Comparison of ENCODE assay signal across 8 mouse cellular contexts in genomic region chr15:78983436-78984285, GRCm38 (mm10). TPM values are rescaled to one million over a fixed set of nuclear protein-coding genes. Genes with fewer than 3 reads are reported as not detected.
A peak's percentile ranks its signal among the peaks of the same experiment; 100 is the strongest.
DNase-seq lines count a peak whose midpoint lies in the region; ATAC-seq and TF ChIP-seq lines count a peak whose summit lies in the region.

No protein-coding gene starts in this region.

- in situ Hi-C loops in Patski (cut with MboI; ENCODE audit: low pct_unique_long_range_greater_than_20kb), result no loop called here

- H3K9ac ChIP-seq in embryonic facial prominence, embryonic 14.5 days (ENCODE audit: low read depth, low read length), result peak overlapping the region; percentile 89
- H3K9ac ChIP-seq in heart, embryonic 12.5 days, result peak overlapping the region; percentile 96
- peak overlapping the region; percentile 91 for H3K9ac ChIP-seq in kidney, embryonic 14.5 days (ENCODE audit: low read depth, low read length)

- CTCF ChIA-PET in Patski (lab: Charles Lee), result interaction anchor here (0.9 kb wide), 1 partner anchor 81 kb away, joined by 3 read pairs; no protein-coding TSS in a partner anchor

- peaks cover 5% of the 10 kb centered on the region for H3K36me3 ChIP-seq in embryonic facial prominence, embryonic 14.5 days (ENCODE audit: control insufficient read depth, insufficient read depth, low read length)
- H3K36me3 ChIP-seq in heart, embryonic 12.5 days, result peaks cover 13% of the 10 kb centered on the region
- H3K36me3 ChIP-seq in kidney, embryonic 14.5 days (ENCODE audit: control insufficient read depth, insufficient read depth, low read length), result peaks cover 12% of the 10 kb centered on the region; the same call in 1 of the 2 replicates

- peak overlapping the region; percentile 89 for H3K27ac ChIP-seq in embryonic facial prominence, embryonic 14.5 days (replicated peaks; ENCODE audit: low read depth, low read length)
- H3K27ac ChIP-seq in heart, embryonic 12.5 days (ENCODE audit: poor library complexity, severe bottlenecking), result peak overlapping the region; percentile 92
- H3K27ac ChIP-seq in kidney, embryonic 14.5 days (ENCODE audit: low read depth, low read length), result peak overlapping the region; percentile 97

- DNase-seq in CD4-positive helper T cell, adult 2 months (ENCODE audit: low read depth, low spot score), result peak; percentile 86
- no peak for DNase-seq in Patski (ENCODE audit: low read depth, low spot score)
- DNase-seq in embryonic facial prominence, embryonic 14.5 days (ENCODE audit: low spot score), result peak; percentile 89
- peak; percentile 56 for DNase-seq in lung, postnatal 14 days
- peak; percentile 71 for DNase-seq in retina, postnatal 1 day
- DNase-seq in layer of hippocampus, postnatal 10 days (ENCODE audit: low spot score in 2 of 2), result no peak

- no peaks in the 10 kb centered on the region for H3K9me3 ChIP-seq in embryonic facial prominence, embryonic 14.5 days (ENCODE audit: control insufficient read depth, low read length)
- no peaks in the 10 kb centered on the region for H3K9me3 ChIP-seq in heart, embryonic 12.5 days (replicated peaks)
- no peaks in the 10 kb centered on the region for H3K9me3 ChIP-seq in kidney, embryonic 14.5 days (ENCODE audit: control insufficient read depth, low read length)

- H3K4me3 ChIP-seq in embryonic facial prominence, embryonic 14.5 days (ENCODE audit: low read depth, low read length), result peak overlapping the region; percentile 92
- peak overlapping the region; percentile 92 for H3K4me3 ChIP-seq in heart, embryonic 12.5 days
- H3K4me3 ChIP-seq in kidney, embryonic 14.5 days (ENCODE audit: low read length), result peak overlapping the region; percentile 90

- peak; percentile 5 for ATAC-seq in Patski
- ATAC-seq in embryonic facial prominence, embryonic 14.5 days (ENCODE audit: low read depth), result peak; percentile 48
- peak; percentile 71 for ATAC-seq in heart, embryonic 12.5 days (ENCODE audit: insufficient number of reproducible peaks, low FRiP score)
- peak; percentile 75 for ATAC-seq in kidney, embryonic 14.5 days (ENCODE audit: low FRiP score, low TSS enrichment)

- H3K4me2 ChIP-seq in embryonic facial prominence, embryonic 14.5 days (ENCODE audit: low read depth, low read length), result peak overlapping the region; percentile 91
- peak overlapping the region; percentile 87 for H3K4me2 ChIP-seq in heart, embryonic 12.5 days
- peak overlapping the region; percentile 89 for H3K4me2 ChIP-seq in kidney, embryonic 14.5 days (replicated peaks; ENCODE audit: low read depth, low read length)

- peaks cover 48% of the 10 kb centered on the region for H3K4me1 ChIP-seq in embryonic facial prominence, embryonic 14.5 days (ENCODE audit: control insufficient read depth, insufficient read depth, low read length)
- H3K4me1 ChIP-seq in heart, embryonic 12.5 days (replicated peaks), result peaks cover 74% of the 10 kb centered on the region
- H3K4me1 ChIP-seq in kidney, embryonic 14.5 days (ENCODE audit: control insufficient read depth, insufficient read depth, low read length), result peaks cover 55% of the 10 kb centered on the region

- TF ChIP-seq CTCF in Patski (IDR thresholded peaks at IDR 0.05), result no peak

- H3K27me3 ChIP-seq in Patski, result no peaks in the 10 kb centered on the region
- H3K27me3 ChIP-seq in embryonic facial prominence, embryonic 14.5 days (replicated peaks; ENCODE audit: control insufficient read depth, insufficient read depth, low read length), result no peaks in the 10 kb centered on the region
- no peaks in the 10 kb centered on the region for H3K27me3 ChIP-seq in heart, embryonic 12.5 days (replicated peaks)
- no peaks in the 10 kb centered on the region for H3K27me3 ChIP-seq in kidney, embryonic 14.5 days (ENCODE audit: control insufficient read depth, insufficient read depth, low read length)

- POLR2A ChIA-PET in Patski (lab: Charles Lee), result interaction anchor here (0.8 to 2.0 kb wide), 2 partner anchors 21 to 36 kb away, joined by 4 to 8 read pairs; partner anchors contain the start of gene Triobp

- WGBS in embryonic facial prominence, embryonic 14.5 days, result under 1% methylated on average over 21 of the region's 21 CpGs
- 2% methylated on average over 21 of the region's 21 CpGs for WGBS in heart, embryonic 12.5 days
- WGBS in kidney, embryonic 14.5 days, result 0% methylated on average over 21 of the region's 21 CpGs

RNA-seq across cellular contexts. Expression of gene Triobp, which starts 36.1 kb away (rescaled TPM):
- polyA plus RNA-seq in Patski (2021), result 135 TPM
- polyA plus RNA-seq in embryonic facial prominence, embryonic 14.5 days (2014; fragmentation: Nextera tagmentation; extraction: Ambion mirVana), result 46.2 and 47.4 TPM in 2 replicates
- 59.4 and 64.1 TPM in 2 replicates for polyA plus RNA-seq in heart, embryonic 12.5 days (2016; fragmentation: Nextera tagmentation; extraction: Ambion mirVana)
- 50.6 and 54.9 TPM in 2 replicates for polyA plus RNA-seq in kidney, embryonic 14.5 days (2014; fragmentation: Nextera tagmentation; extraction: Ambion mirVana)
- 10 to 100 TPM; 26.4 to 28.9 TPM for total RNA-seq in layer of hippocampus, postnatal 10 days (2021)

RNA-seq across cellular contexts. Expression of gene H1f0, which starts 44.6 kb away (rescaled TPM):
- polyA plus RNA-seq in Patski (2021), result 95.5 TPM
- polyA plus RNA-seq in embryonic facial prominence, embryonic 14.5 days (2014; fragmentation: Nextera tagmentation; extraction: Ambion mirVana), result 168 and 202 TPM in 2 replicates
- 294 and 300 TPM in 2 replicates for polyA plus RNA-seq in heart, embryonic 12.5 days (2016; fragmentation: Nextera tagmentation; extraction: Ambion mirVana)
- 137 and 306 TPM in 2 replicates for polyA plus RNA-seq in kidney, embryonic 14.5 days (2014; fragmentation: Nextera tagmentation; extraction: Ambion mirVana)
- total RNA-seq in layer of hippocampus, postnatal 10 days (2021), result 10 to 100 TPM; 80.6 to 80.7 TPM

RNA-seq across cellular contexts. Expression of gene Nol12, which starts 48.9 kb away (rescaled TPM):
- 46.7 TPM for polyA plus RNA-seq in Patski (2021)
- polyA plus RNA-seq in embryonic facial prominence, embryonic 14.5 days (2014; fragmentation: Nextera tagmentation; extraction: Ambion mirVana), result 51.1 and 54.3 TPM in 2 replicates
- 37.9 and 39.9 TPM in 2 replicates for polyA plus RNA-seq in heart, embryonic 12.5 days (2016; fragmentation: Nextera tagmentation; extraction: Ambion mirVana)
- polyA plus RNA-seq in kidney, embryonic 14.5 days (2014; fragmentation: Nextera tagmentation; extraction: Ambion mirVana), result 55.8 and 64.6 TPM in 2 replicates
- 10 to 100 TPM; 43.0 to 43.2 TPM for total RNA-seq in layer of hippocampus, postnatal 10 days (2021)

RNA-seq across cellular contexts. Expression of gene Lgals1, which starts 57.1 kb away (rescaled TPM):
- 2,052 TPM for polyA plus RNA-seq in Patski (2021)
- polyA plus RNA-seq in embryonic facial prominence, embryonic 14.5 days (2014; fragmentation: Nextera tagmentation; extraction: Ambion mirVana), result 2,628 and 2,877 TPM in 2 replicates
- 667 and 690 TPM in 2 replicates for polyA plus RNA-seq in heart, embryonic 12.5 days (2016; fragmentation: Nextera tagmentation; extraction: Ambion mirVana)
- 584 and 814 TPM in 2 replicates for polyA plus RNA-seq in kidney, embryonic 14.5 days (2014; fragmentation: Nextera tagmentation; extraction: Ambion mirVana)
- 10 to 100 TPM; 31.2 to 37.7 TPM for total RNA-seq in layer of hippocampus, postnatal 10 days (2021)

RNA-seq across cellular contexts. Expression of gene Galr3, which starts 58.0 kb away (rescaled TPM):
- 0.12 TPM for polyA plus RNA-seq in Patski (2021)
- polyA plus RNA-seq in embryonic facial prominence, embryonic 14.5 days (2014; fragmentation: Nextera tagmentation; extraction: Ambion mirVana), result not detected in 2 replicates
- polyA plus RNA-seq in heart, embryonic 12.5 days (2016; fragmentation: Nextera tagmentation; extraction: Ambion mirVana), result not detected in 2 replicates
- polyA plus RNA-seq in kidney, embryonic 14.5 days (2014; fragmentation: Nextera tagmentation; extraction: Ambion mirVana), result 0.28 TPM in 1 of 2 replicates, not detected in the other
- total RNA-seq in layer of hippocampus, postnatal 10 days (2021), result under 1 TPM; 0.33 to 0.48 TPM

Comparison
In these comparisons a context has a peak if more than half of its experiments do, and no peak if none do; other contexts are left out.
1. DNase-seq: peak in CD4-positive helper T cell, adult 2 months (single experiment), embryonic facial prominence, embryonic 14.5 days (single experiment), lung, postnatal 14 days (single experiment) and retina, postnatal 1 day (single experiment); none in Patski (single experiment) and layer of hippocampus, postnatal 10 days (0 of 2).
2. ATAC-seq: peak in every context shown above with its lines; median percentile 75 in kidney, embryonic 14.5 days; 71 in heart, embryonic 12.5 days; 48 in embryonic facial prominence, embryonic 14.5 days; 5 in Patski.
3. Peak in every context shown above with its lines, with median percentiles within 50 percentile points of each other: H3K27ac ChIP-seq, H3K4me2 ChIP-seq, H3K4me3 ChIP-seq and H3K9ac ChIP-seq.